Mouse (Mus musculus): ENCODE measurements around the gene Skor1. TPM values are rescaled to one million over a fixed set of nuclear protein-coding genes. Genes with fewer than 3 reads are reported as not detected.

Skor1 gene
- polyA plus RNA-seq (2014; fragmentation: Illumina TruSeq; extraction: RNeasy Lipid Tissue Mini Kit (QIAGEN cat#74804); ENCODE audit: low read depth, low replicate concordance), result not detected

GRCm38 (mm10) chr9:63148410-63149371 lies at the start of gene Skor1:
TSS of gene Skor1 (minus strand) at chr9:63148961.

Other genes with a start within 250 kb of the Skor1 start
- gene Pias1, start 161.0 kb downstream of the Skor1 start, polyA plus RNA-seq (2014; fragmentation: Illumina TruSeq; extraction: RNeasy Lipid Tissue Mini Kit (QIAGEN cat#74804); ENCODE audit: low read depth, low replicate concordance), result 14.0 TPM
- gene Map2k5, start 228.9 kb upstream of the Skor1 start, polyA plus RNA-seq (2014; fragmentation: Illumina TruSeq; extraction: RNeasy Lipid Tissue Mini Kit (QIAGEN cat#74804); ENCODE audit: low read depth, low replicate concordance), result 14.7 TPM

Measured in heart, adult 10 weeks (tissue).